Mouse (Mus musculus): Measurements from ENCODE around the gene Foxl1.

- TF ChIP-seq CTCF (IDR thresholded peaks at IDR 0.05; ENCODE audit: control insufficient read depth, insufficient read depth, insufficient replicate concordance, low read depth, low read length) (no peak), POLR2A (IDR thresholded peaks at IDR 0.05; ENCODE audit: control insufficient read depth, low read depth, low read length) (no peak)
These were observed 43.4 kb upstream of the Foxl1 start, which contains the start of gene Foxf1 for GRCm38 (mm10) chr8:121084210-121084951.

Measured in testis, adult 2 months (tissue).